Mouse (Mus musculus) heart, embryonic 16.5 days (tissue): ENCODE data around the gene Ppm1g. TPM values are rescaled to one million over a fixed set of nuclear protein-coding genes. Genes with fewer than 3 reads are reported as not detected.

ENCODE experiments used
- ATAC-seq: fragments of 200-750 bp; cut with Nextera tagmentation; replicated peaks from 2 replicates; pipeline ENCODE4 v1.8.0; 2017; ENCODE audit warnings: moderate number of reproducible peaks; ENCODE audit not compliant: insufficient read depth, low FRiP score; ENCODE audit errors: extremely low read depth
- H3K27ac ChIP-seq: fragments of 300-500 bp; sonication (generic); 2 replicates; pipeline ENCODE4 v1.5.1; 2014; ENCODE audit warnings: mild to moderate bottlenecking, low read length, control low read depth, moderate library complexity
- H3K27me3 ChIP-seq: fragments of 300-500 bp; sonication (generic); 2 replicates; pipeline ENCODE4 v1.6.1; 2014; ENCODE audit warnings: low read length, mixed read lengths; ENCODE audit not compliant: control insufficient read depth, insufficient read depth
- H3K36me3 ChIP-seq: fragments of 300-500 bp; sonication (generic); 2 replicates; pipeline ENCODE4 v1.6.1; 2014; ENCODE audit not compliant: control insufficient read depth, insufficient read depth
- H3K4me1 ChIP-seq: fragments of 300-500 bp; sonication (generic); 2 replicates; pipeline ENCODE4 v1.6.1; 2014; ENCODE audit warnings: low read length, mixed read lengths; ENCODE audit not compliant: control insufficient read depth, insufficient read depth
- H3K4me2 ChIP-seq: fragments of 300-500 bp; sonication (generic); 2 replicates; pipeline ENCODE4 v1.6.1; 2014; ENCODE audit warnings: low read depth, mild to moderate bottlenecking, control low read depth, low read length
- H3K4me3 ChIP-seq: fragments of 300-500 bp; sonication (generic); 2 replicates; pipeline ENCODE4 v1.5.1; 2014; ENCODE audit warnings: mild to moderate bottlenecking, control low read depth, low read length
- H3K9ac ChIP-seq: fragments of 300-500 bp; sonication (generic); 2 replicates; pipeline ENCODE4 v1.6.1; 2014; ENCODE audit warnings: low read length, control low read depth
- H3K9me3 ChIP-seq: fragments of 300-500 bp; sonication (generic); replicated peaks from 2 replicates; pipeline ENCODE4 v1.6.1; 2016; ENCODE audit warnings: low read length; ENCODE audit not compliant: control insufficient read depth
- WGBS: fragments of 180-500 bp; shearing (Covaris S2); extraction: QIAGEN DNeasy Blood & Tissue Kit; methylation state at CpG from one replicate; pipeline ENCODE4 v1.1.7; 2014; 5-methylcytosine and 5-hydroxymethylcytosine counted together
- polyA plus RNA-seq: library from polyadenylated mRNA; unstranded; fragments of >200 nt; fragmentation: Nextera tagmentation; extraction: Ambion mirVana; gene quantifications from 2 replicates; pipeline ENCODE4 v1.2.1, GENCODE M21; 2015

The Ppm1g gene
- polyA plus RNA-seq, 1 experiment from 2014 or later, result 102 TPM

DNA sequence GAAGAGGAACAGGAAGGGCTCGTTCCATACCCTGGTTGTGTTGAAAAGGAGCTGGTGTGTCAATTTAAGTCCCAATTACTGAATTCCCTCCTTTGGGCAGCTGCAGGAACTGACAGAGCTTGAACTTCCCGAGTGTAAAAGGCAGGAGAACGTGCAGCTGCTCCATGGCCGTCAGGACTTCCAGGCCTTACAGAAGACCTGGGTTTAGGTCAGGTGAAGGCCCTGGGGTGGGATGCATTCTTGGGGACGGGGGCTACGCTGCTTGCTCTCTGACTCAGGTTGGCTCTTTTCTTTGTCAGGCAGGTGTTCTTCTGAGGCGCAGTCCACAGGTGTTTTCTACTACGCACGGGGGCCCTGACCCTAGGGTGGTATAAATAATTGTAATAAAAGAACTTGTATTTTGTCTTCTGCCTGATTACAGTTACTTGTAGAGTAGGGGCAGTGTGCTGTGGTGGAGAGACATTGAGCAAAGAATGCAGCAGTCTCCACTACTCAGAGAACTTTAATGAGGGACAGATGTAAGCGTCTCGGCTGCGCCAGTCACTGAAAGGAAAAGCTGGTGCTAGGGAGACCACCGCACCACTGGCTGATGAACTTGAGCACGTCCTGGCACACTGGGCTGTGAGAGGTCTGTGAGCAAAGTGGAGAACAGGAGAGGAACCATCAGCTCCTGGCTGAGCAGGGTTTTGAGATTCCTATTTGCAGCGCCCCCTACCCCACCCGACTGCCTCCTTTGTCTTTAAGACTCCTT lies 32.5 kb upstream of the Ppm1g start:
- Histone ChIP-seq H3K9me3 (no peaks in the 10 kb centered on the region), H3K36me3 (peaks cover 38% of the 10 kb centered on the region), H3K27ac (no peak overlapping the region), H3K4me3 (no peak overlapping the region), H3K4me2 (no peak overlapping the region), H3K4me1 (peaks cover 12% of the 10 kb centered on the region), H3K27me3 (no peaks in the 10 kb centered on the region), H3K9ac (no peak overlapping the region)
- no peak for ATAC-seq
- WGBS, result 82% methylated on average over 16 of the region's 16 CpGs

DNA sequence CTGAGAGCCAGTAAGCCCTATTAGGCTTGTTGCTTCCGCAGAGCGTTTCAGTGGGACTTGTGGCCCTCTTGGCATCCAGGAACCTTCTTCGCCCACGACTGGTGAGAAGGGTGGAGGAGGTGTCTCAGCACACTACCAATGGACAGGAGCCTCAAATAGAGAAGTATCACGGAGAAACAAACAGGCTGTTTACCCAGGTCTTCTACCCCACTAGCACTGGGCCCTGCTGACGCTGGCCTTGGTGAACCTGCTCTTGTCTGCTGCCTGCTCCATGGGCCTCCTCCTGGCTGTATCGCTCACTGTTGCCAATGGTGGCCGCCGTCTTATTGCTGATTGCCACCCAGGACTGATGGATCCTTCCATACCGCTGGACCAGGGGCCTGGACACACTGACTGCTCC lies 31.7 kb upstream of the Ppm1g start:
- H3K27me3 ChIP-seq, result no peaks in the 10 kb centered on the region
- WGBS, result 63% methylated on average over 10 of the region's 10 CpGs

DNA sequence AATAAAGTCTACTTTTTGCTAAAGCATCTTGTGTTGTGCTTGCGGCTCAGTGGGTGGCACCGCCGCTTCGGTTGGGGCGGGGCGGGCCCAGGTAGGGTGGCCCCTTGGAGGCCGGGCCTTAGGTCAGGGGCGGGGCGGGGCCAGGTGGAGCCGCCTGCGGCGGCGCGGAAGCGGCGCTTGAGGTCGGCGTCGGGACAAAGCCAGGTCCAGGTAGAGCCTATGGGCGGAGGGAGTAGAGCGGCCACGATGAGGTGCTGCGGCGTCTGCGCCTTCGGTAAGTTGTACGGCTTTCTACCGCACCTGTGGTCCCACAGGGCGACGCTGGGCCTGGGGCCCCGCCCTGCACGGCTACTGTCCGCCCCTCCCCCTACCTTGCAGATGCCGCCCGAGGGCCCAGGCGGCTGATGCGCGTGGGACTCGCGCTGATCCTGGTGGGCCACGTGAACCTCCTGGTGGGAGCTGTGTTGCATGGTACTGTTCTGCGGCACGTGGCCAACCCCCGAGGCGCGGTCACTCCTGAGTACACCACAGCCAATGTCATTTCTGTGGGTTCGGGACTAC lies 31.1 kb upstream of the Ppm1g start, which contains the start of gene Krtcap3:
Krtcap3 (plus strand) TSS at position 151 of the 561 bp plus-strand sequence.
- Histone ChIP-seq H3K9me3 (no peaks in the 10 kb centered on the region), H3K4me2 (peak within 1 kb of the TSS; percentile 63), H3K36me3 (peaks cover 47% of the 10 kb centered on the region), H3K27ac (no peak within 1 kb of the TSS), H3K9ac (peak within 1 kb of the TSS; percentile 58), H3K4me3 (peak within 1 kb of the TSS; percentile 42), H3K27me3 (no peaks in the 10 kb centered on the region), H3K4me1 (peaks cover 12% of the 10 kb centered on the region)
- WGBS, result 29% methylated on average over 47 of the region's 47 CpGs
- peak; percentile 57 for ATAC-seq

More for the DNA sequence above, 31.7 kb upstream of the Ppm1g start:
- H3K9me3 ChIP-seq, result no peaks in the 10 kb centered on the region
- ATAC-seq, result no peak
- peaks cover 46% of the 10 kb centered on the region for H3K36me3 ChIP-seq
- no peak overlapping the region for H3K27ac ChIP-seq
- H3K9ac ChIP-seq, result peak overlapping the region; percentile 58
- H3K4me2 ChIP-seq, result peak overlapping the region; percentile 63
- H3K4me1 ChIP-seq, result peaks cover 12% of the 10 kb centered on the region
- peak overlapping the region; percentile 42 for H3K4me3 ChIP-seq

DNA sequence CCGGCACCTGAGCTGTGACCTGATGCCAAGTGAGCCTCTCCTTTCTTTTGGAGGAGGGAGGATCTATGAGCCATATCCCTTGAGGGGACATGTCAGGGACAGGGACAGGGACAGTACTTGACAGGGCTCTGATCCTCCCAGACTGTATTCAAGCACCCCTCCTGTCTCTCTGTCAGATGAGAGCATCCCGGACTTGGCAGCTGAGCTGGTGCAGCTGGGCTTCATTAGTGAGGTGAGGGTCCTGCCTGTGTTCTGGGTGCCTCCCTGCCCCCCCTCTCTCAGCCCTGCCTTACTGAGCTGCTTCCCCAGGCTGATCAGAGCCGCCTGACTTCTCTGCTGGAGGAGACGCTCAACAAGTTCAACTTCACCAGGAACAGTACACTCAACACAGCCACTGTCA lies 30.2 kb upstream of the Ppm1g start:
- Histone ChIP-seq H3K27me3 (no peaks in the 10 kb centered on the region), H3K4me3 (no peak overlapping the region), H3K27ac (no peak overlapping the region), H3K9ac (no peak overlapping the region), H3K36me3 (peaks cover 55% of the 10 kb centered on the region), H3K4me2 (no peak overlapping the region), H3K9me3 (no peaks in the 10 kb centered on the region), H3K4me1 (peaks cover 12% of the 10 kb centered on the region)
- no peak for ATAC-seq
- 57% methylated on average over 4 of the region's 4 CpGs for WGBS

GRCm38 (mm10) chr5:31242191-31242590 lies 21.7 kb upstream of the Ppm1g start:
- peaks cover 28% of the 10 kb centered on the region for H3K36me3 ChIP-seq
- H3K27me3 ChIP-seq, result no peaks in the 10 kb centered on the region
- no peak overlapping the region; the same call in 1 of the 2 replicates for H3K27ac ChIP-seq
- peak overlapping the region; percentile 84 for H3K4me2 ChIP-seq
- H3K9ac ChIP-seq, result peak overlapping the region; percentile 92
- WGBS, result 20% methylated on average over 10 of the region's 10 CpGs
- ATAC-seq, result no peak
- no peaks in the 10 kb centered on the region for H3K9me3 ChIP-seq
- peak overlapping the region; percentile 72 for H3K4me3 ChIP-seq
- H3K4me1 ChIP-seq, result peaks cover 12% of the 10 kb centered on the region

DNA sequence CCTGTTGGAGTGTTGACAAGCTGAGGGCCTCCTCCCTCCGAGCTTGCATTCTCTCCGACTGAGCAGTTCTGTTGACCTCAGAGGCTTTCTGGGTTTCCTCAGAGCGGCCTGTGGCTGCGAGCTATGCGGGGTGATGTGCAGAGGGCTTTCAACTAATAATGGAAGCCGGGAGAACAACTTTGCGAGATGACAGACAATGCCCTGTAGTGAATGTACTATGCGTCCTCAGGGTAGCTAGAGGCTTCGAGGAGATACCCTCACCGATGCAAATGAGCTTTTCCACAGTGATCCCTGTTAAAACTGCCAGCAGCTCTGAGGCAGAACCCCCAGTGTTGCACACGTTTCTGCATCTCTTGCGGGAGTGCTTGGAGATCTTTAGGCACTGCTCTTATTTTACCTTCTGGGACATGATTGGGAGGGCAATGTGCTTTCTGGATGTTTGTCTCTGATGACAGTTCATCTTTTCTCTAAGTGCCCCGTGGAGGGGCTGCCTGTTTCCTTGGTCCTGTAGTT lies 21.1 kb upstream of the Ppm1g start:
- peaks cover 12% of the 10 kb centered on the region for H3K4me1 ChIP-seq
- H3K4me2 ChIP-seq, result peak overlapping the region; percentile 84
- H3K4me3 ChIP-seq, result peak overlapping the region; percentile 72
- no peaks in the 10 kb centered on the region; the same call in 1 of the 2 replicates for H3K9me3 ChIP-seq
- H3K9ac ChIP-seq, result peak overlapping the region; percentile 92
- WGBS, result under 1% methylated on average over 13 of the region's 13 CpGs
- H3K27ac ChIP-seq, result peak overlapping the region; percentile 96
- H3K36me3 ChIP-seq, result peaks cover 25% of the 10 kb centered on the region
- no peaks in the 10 kb centered on the region for H3K27me3 ChIP-seq
- ATAC-seq, result no peak

GRCm38 (mm10) chr5:31240637-31241521 lies 20.4 kb upstream of the Ppm1g start, which contains the start of the genes Nrbp1 and Gm9970:
Gene Nrbp1, plus strand, starts transcription at chr5:31240864.
Gene Gm9970, minus strand, starts transcription at chr5:31241232.
- Histone ChIP-seq H3K27ac (peak within 1 kb of the TSS; percentile 96), H3K36me3 (peaks cover 18% of the 10 kb centered on the region), H3K9ac (peak within 1 kb of the TSS; percentile 92), H3K4me2 (peak within 1 kb of the TSS; percentile 84), H3K4me3 (peak within 1 kb of the TSS; percentile 72), H3K4me1 (peaks cover 12% of the 10 kb centered on the region), H3K9me3 (no peaks in the 10 kb centered on the region; the same call in 1 of the 2 replicates), H3K27me3 (no peaks in the 10 kb centered on the region)
- under 1% methylated on average over 88 of the region's 103 CpGs for WGBS
- peak; percentile 100 for ATAC-seq

GRCm38 (mm10) chr5:31226641-31227040 lies 6.2 kb upstream of the Ppm1g start:
- no peak for ATAC-seq
- WGBS, result 44% methylated on average over 1 of the region's 1 CpGs

More at GRCm38 (mm10) chr5:31226641-31227040, 6.2 kb upstream of the Ppm1g start:
- Histone ChIP-seq H3K4me3 (no peak overlapping the region), H3K4me2 (no peak overlapping the region), H3K4me1 (peaks cover 1% of the 10 kb centered on the region; the same call in 1 of the 2 replicates), H3K36me3 (no peaks in the 10 kb centered on the region), H3K9me3 (no peaks in the 10 kb centered on the region), H3K27ac (no peak overlapping the region), H3K9ac (no peak overlapping the region), H3K27me3 (no peaks in the 10 kb centered on the region)
